Mouse (Mus musculus) testis, adult 2 months (tissue): ENCODE measurements at regions not wholly inside any gene's neighbourhood (a gene's known extent, or its start where the extent isn't known, plus 50 kb on each side); places are given as distances from the start of the nearest gene placed in this dataset.

Experiments
- CTCF ChIP-seq: fragments of 200-500 bp; IDR thresholded peaks from 2 replicates; pipeline ENCODE4 v1.5.1; 2012; ENCODE audit warnings: low read depth, mild to moderate bottlenecking, inconsistent platforms, low read length, moderate library complexity; ENCODE audit not compliant: control insufficient read depth, insufficient read depth, insufficient replicate concordance
- POLR2A ChIP-seq: fragments of 200-500 bp; IDR thresholded peaks from 2 replicates; pipeline ENCODE4 v1.6.1; 2012; ENCODE audit warnings: low read depth, mild to moderate bottlenecking, inconsistent platforms, low read length, moderate library complexity; ENCODE audit not compliant: control insufficient read depth

DNA sequence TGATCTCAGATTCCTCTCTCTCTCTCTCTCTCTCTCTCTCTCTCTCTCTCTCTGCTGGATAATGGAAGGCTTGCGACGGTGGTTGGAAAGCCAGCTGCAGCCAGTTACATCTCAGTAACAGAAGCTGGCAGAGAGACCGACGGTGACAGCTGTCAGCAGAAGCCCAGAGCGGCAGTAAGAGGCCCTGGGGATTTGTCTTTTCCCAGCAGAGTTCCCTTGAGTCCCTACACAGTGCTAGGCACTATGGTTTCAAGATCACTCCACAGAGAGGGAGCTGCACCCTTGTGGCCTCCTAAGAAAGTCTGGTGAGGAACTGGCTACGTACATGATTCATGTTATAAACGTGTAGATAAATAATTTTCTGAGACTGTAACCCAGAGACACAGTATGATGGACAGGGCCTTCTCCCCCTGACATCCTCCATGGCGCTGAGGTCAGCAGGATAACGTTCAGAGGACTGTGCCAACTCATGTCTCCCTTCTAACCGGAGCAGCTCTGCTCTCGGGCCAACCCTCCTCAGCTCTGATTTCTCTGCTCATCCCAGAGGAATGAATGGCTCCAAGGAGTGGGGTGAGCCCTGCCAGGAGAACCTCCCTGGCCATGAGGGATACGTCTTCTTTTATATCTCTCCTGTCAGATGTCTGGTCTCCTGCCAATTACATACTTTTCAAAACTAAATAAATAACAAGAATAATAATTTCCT is 253.5 kb upstream of the Cadm1 start:
- TF ChIP-seq CTCF, result no peak
- TF ChIP-seq POLR2A, result no peak
